Mouse (Mus musculus): Measurements from ENCODE around the gene Gm9045.
"Not testable (repeated sequence)": the region's sequence is repeated elsewhere in the genome, so short reads cannot be mapped to it uniquely, and the experiment has no call there.

GRCm38 (mm10) chr10:118302133-118302532 is 35.5 kb downstream of the Gm9045 start:
- not testable (repeated sequence) for TF ChIP-seq CTCF, EP300 (IDR thresholded peaks at IDR 0.05; ENCODE audit: low read depth)

All from liver, embryonic 14.5 days (tissue).